8 mouse cellular contexts compared by ENCODE assay signal in genomic region chr5:73340723-73341235, GRCm38 (mm10). TPM values are rescaled to one million over a fixed set of nuclear protein-coding genes. Genes with fewer than 3 reads are reported as not detected.
DNase-seq lines count a peak whose midpoint lies in the region; ATAC-seq and TF ChIP-seq lines count a peak whose summit lies in the region.

Gene Ociad2, minus strand, starts transcription at chr5:73341028.

- TF ChIP-seq POLR2A in kidney, adult 2 months (IDR thresholded peaks at IDR 0.05; ENCODE audit: low read depth, low read length): no peak

- H3K4me3 ChIP-seq in forebrain, embryonic 12.5 days (replicated peaks): no peak within 1 kb of the TSS
- H3K4me3 ChIP-seq in forebrain, embryonic 11.5 days (ENCODE audit: low read depth, low read length): no peak within 1 kb of the TSS
- no peak within 1 kb of the TSS for H3K4me3 ChIP-seq in neural tube, embryonic 12.5 days
- H3K4me3 ChIP-seq in stomach, postnatal 0 days (ENCODE audit: low read depth, low read length): no peak within 1 kb of the TSS
- H3K4me3 ChIP-seq in kidney, adult 2 months (ENCODE audit: insufficient read depth, low read depth, low read length): no peak within 1 kb of the TSS

- H3K27me3 ChIP-seq in forebrain, embryonic 12.5 days: peaks cover 9% of the 10 kb centered on the region; the same call in 1 of the 2 replicates
- H3K27me3 ChIP-seq in forebrain, embryonic 11.5 days (ENCODE audit: control insufficient read depth, insufficient read depth, low read length): no peaks in the 10 kb centered on the region
- H3K27me3 ChIP-seq in neural tube, embryonic 12.5 days (replicated peaks): no peaks in the 10 kb centered on the region
- no peaks in the 10 kb centered on the region for H3K27me3 ChIP-seq in stomach, postnatal 0 days (ENCODE audit: control insufficient read depth, insufficient read depth, low read length)
- no peaks in the 10 kb centered on the region for H3K27me3 ChIP-seq in kidney, adult 2 months (replicated peaks; ENCODE audit: control insufficient read depth, insufficient read depth, low read length)

- ATAC-seq in forebrain, embryonic 12.5 days (ENCODE audit: low FRiP score): no peak
- no peak for ATAC-seq in forebrain, embryonic 11.5 days (replicated peaks; ENCODE audit: low FRiP score)
- ATAC-seq in neural tube, embryonic 12.5 days (ENCODE audit: low FRiP score, low read depth): no peak
- no peak for ATAC-seq in stomach, postnatal 0 days (ENCODE audit: low FRiP score, low TSS enrichment)
- ATAC-seq in cerebellum, adult (ENCODE audit: insufficient number of reproducible peaks, low FRiP score, low TSS enrichment): no peak

- no peak within 1 kb of the TSS for H3K27ac ChIP-seq in forebrain, embryonic 12.5 days
- no peak within 1 kb of the TSS for H3K27ac ChIP-seq in forebrain, embryonic 11.5 days (ENCODE audit: low read depth, low read length)
- H3K27ac ChIP-seq in neural tube, embryonic 12.5 days: no peak within 1 kb of the TSS
- H3K27ac ChIP-seq in stomach, postnatal 0 days (replicated peaks): no peak within 1 kb of the TSS
- H3K27ac ChIP-seq in kidney, adult 2 months (ENCODE audit: insufficient read depth, low read depth, low read length): no peak within 1 kb of the TSS

- 78% methylated on average over 8 of the region's 8 CpGs for WGBS in forebrain, embryonic 12.5 days
- 79% methylated on average over 8 of the region's 8 CpGs for WGBS in forebrain, embryonic 11.5 days
- 81% methylated on average over 8 of the region's 8 CpGs for WGBS in neural tube, embryonic 12.5 days
- WGBS in stomach, postnatal 0 days: 69% methylated on average over 8 of the region's 8 CpGs
- WGBS in kidney, adult 2 months: 77% methylated on average over 8 of the region's 8 CpGs

- TF ChIP-seq EP300 in stomach, postnatal 0 days (optimal IDR thresholded peaks at IDR 0.05): no peak

- H3K4me1 ChIP-seq in forebrain, embryonic 12.5 days: peaks cover 17% of the 10 kb centered on the region
- 0 out of 2 replicates have a peak, but pooled peaks cover 2% of the 10 kb centered on the region for H3K4me1 ChIP-seq in forebrain, embryonic 11.5 days (replicated peaks; ENCODE audit: control insufficient read depth, insufficient read depth, low read length)
- H3K4me1 ChIP-seq in neural tube, embryonic 12.5 days: peaks cover 10% of the 10 kb centered on the region
- H3K4me1 ChIP-seq in stomach, postnatal 0 days (replicated peaks; ENCODE audit: control insufficient read depth, insufficient read depth): 0 out of 2 replicates have a peak, but pooled peaks cover 2% of the 10 kb centered on the region
- no peaks in the 10 kb centered on the region for H3K4me1 ChIP-seq in kidney, adult 2 months (ENCODE audit: control insufficient read depth, insufficient read depth, low read length)

- no peaks in the 10 kb centered on the region for H3K9me3 ChIP-seq in forebrain, embryonic 12.5 days
- no peaks in the 10 kb centered on the region for H3K9me3 ChIP-seq in forebrain, embryonic 11.5 days (ENCODE audit: control insufficient read depth, low read length)
- no peaks in the 10 kb centered on the region for H3K9me3 ChIP-seq in neural tube, embryonic 12.5 days
- no peaks in the 10 kb centered on the region for H3K9me3 ChIP-seq in stomach, postnatal 0 days (ENCODE audit: control insufficient read depth, low read length)

- TF ChIP-seq CTCF in stomach, postnatal 0 days (IDR thresholded peaks at IDR 0.05; ENCODE audit: low read depth): no peak
- no peak for TF ChIP-seq CTCF in kidney, adult 2 months (conservative IDR thresholded peaks at IDR 0.05; ENCODE audit: insufficient read depth, insufficient read length, low read depth, low read length)

- no peak within 1 kb of the TSS for H3K4me2 ChIP-seq in forebrain, embryonic 12.5 days
- H3K4me2 ChIP-seq in forebrain, embryonic 11.5 days (ENCODE audit: low read depth, low read length, severe bottlenecking): no peak within 1 kb of the TSS
- no peak within 1 kb of the TSS for H3K4me2 ChIP-seq in neural tube, embryonic 12.5 days (replicated peaks)
- H3K4me2 ChIP-seq in stomach, postnatal 0 days (replicated peaks; ENCODE audit: low read depth): no peak within 1 kb of the TSS

- no peak for DNase-seq in forebrain, embryonic 11.5 days (ENCODE audit: low spot score)
- DNase-seq in neural tube, embryonic 10.5 days (ENCODE audit: extremely low spot score, low spot score): no peak
- no peak for DNase-seq in layer of hippocampus, postnatal 10 days (ENCODE audit: low spot score in 2 of 2)
- no peak for DNase-seq in stomach, postnatal 0 days (ENCODE audit: low spot score)
- DNase-seq in kidney, adult 2 months: no peak

- H3K9ac ChIP-seq in forebrain, embryonic 12.5 days: no peak within 1 kb of the TSS
- no peak within 1 kb of the TSS for H3K9ac ChIP-seq in forebrain, embryonic 11.5 days (ENCODE audit: low read length)
- H3K9ac ChIP-seq in neural tube, embryonic 12.5 days: no peak within 1 kb of the TSS
- no peak within 1 kb of the TSS for H3K9ac ChIP-seq in stomach, postnatal 0 days (ENCODE audit: low read length)

- H3K36me3 ChIP-seq in forebrain, embryonic 12.5 days (replicated peaks): no peaks in the 10 kb centered on the region
- no peaks in the 10 kb centered on the region for H3K36me3 ChIP-seq in forebrain, embryonic 11.5 days (ENCODE audit: control insufficient read depth, insufficient read depth, low read length)
- no peaks in the 10 kb centered on the region for H3K36me3 ChIP-seq in neural tube, embryonic 12.5 days
- no peaks in the 10 kb centered on the region for H3K36me3 ChIP-seq in stomach, postnatal 0 days (ENCODE audit: control insufficient read depth, insufficient read depth, low read length)
- no peaks in the 10 kb centered on the region for H3K36me3 ChIP-seq in kidney, adult 2 months (ENCODE audit: control insufficient read depth, insufficient read depth, low read length)

RNA-seq across cellular contexts. Expression of gene Ociad2, which starts in this region (rescaled TPM):
- 11.9 and 12.1 TPM in 2 replicates for polyA plus RNA-seq in forebrain, embryonic 12.5 days (2016; fragmentation: Nextera tagmentation; extraction: Ambion mirVana)
- 8.8 and 9.1 TPM in 2 replicates for polyA plus RNA-seq in forebrain, embryonic 11.5 days (2014; fragmentation: Nextera tagmentation; extraction: Ambion mirVana)
- 12.3 and 12.5 TPM in 2 replicates for polyA plus RNA-seq in neural tube, embryonic 12.5 days (2016; fragmentation: Nextera tagmentation; extraction: Ambion mirVana)
- 10 to 100 TPM; 46.2 to 72.2 TPM for total RNA-seq in layer of hippocampus, postnatal 10 days (2021)
- polyA plus RNA-seq in stomach, postnatal 0 days (2015; fragmentation: Nextera tagmentation; extraction: Ambion mirVana): 162 and 173 TPM in 2 replicates
- 2.8 and 3.5 TPM in 2 replicates for polyA plus RNA-seq in kidney, adult 2 months (2012; rRNA removed)

Comparison
In these comparisons a context has a peak if more than half of its experiments do, and no peak if none do; other contexts are left out.
1. RNA of gene Ociad2 (polyA plus RNA-seq): 162 to 173 TPM in stomach, postnatal 0 days; 12.3 to 12.5 TPM in neural tube, embryonic 12.5 days, 11.9 to 12.1 TPM in forebrain, embryonic 12.5 days, 8.8 to 9.1 TPM in forebrain, embryonic 11.5 days and 2.8 to 3.5 TPM in kidney, adult 2 months; every median in the first group is over 10 times any median in the second.